Mouse (Mus musculus): ENCODE data around the gene Ubqln3.

Gene Ubqln3

DNA sequence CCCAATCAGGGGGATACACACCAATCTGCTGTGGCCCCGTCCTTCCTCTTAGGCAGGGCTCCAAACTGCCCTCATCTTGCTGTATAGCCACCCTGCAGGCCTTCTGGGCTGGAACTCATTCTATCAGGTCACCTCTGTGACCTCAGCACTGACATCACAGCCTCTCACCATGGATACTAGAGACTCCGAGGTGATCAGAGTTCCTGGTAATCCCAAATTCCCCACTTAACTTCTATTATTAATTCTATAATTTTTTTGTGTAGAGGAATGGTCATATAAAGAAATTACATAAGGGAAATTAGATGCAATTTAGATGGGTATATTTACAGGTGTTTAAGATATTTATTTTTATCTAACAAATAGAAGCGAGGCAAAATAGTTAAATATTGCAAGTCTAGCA lies at the start of gene Ubqln3:
Gene Ubqln3, minus strand, starts transcription at position 101 of the 400 bp plus-strand sequence.
- no peak for DNase-seq (ENCODE audit: low read depth in 1 of 2, low spot score in 2 of 2)

DNA sequence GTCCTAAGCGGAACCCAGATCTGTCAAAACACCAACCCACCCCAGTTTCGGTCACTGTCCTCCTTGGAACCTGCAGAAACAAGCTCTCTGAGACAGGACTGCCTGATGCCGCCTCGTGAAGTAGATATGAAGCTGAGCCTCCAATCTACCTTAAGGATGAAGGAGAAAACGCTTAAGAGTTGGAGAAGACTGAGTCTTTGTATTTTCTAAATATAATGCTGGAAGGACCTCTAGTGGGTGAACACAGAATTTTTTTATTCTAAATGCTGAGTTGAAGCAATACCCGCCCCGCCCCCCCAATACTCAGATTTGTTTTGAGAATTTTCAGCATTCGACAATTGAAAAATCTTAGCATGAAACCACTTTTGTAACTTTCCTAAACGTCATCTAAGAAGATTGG lies 48.2 kb upstream of the Ubqln3 start:
- DNase-seq (ENCODE audit: low read depth in 1 of 2, low spot score in 2 of 2) = no peak

DNA sequence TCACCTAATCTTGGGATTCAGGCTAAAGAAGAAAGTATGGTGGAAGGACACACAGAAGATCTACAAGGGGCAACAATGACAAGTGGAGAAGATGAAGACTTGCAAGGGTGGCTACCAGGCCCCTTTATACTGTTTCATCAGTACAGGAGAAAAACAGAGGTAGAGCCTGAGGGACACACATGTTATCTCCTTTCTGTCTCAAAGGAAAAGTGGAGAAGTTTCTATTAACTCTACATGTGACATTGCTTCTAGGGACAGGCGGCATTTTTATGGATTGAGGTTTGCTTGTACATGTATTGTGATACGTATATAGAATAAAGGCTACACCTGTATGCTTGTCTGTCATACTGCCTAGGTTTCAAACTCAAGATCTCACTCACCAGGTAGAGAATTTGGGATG lies 40.2 kb upstream of the Ubqln3 start, which contains the start of gene Olfr648:
Gene Olfr648, minus strand, starts transcription at position 101 of the 400 bp plus-strand sequence.
- DNase-seq (ENCODE audit: low read depth in 1 of 2, low spot score in 2 of 2) = no peak

DNA sequence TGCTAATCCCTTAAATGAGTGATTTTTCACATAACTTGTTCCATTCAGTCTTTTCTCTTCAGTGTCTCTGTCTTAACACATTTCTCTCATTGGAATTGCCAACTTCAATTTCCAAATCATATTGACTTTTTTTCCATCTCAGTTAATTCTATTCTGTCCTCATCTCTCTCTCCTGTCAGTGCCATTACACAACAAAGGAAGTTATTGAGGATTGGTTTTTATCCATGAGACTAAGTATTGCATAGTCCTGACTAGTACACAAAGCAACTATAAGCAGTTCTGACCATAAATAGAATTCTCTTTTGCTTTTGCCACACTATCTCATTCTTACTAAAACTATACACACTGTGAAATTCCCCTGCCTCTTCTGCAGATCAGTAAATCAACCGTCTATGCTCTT lies 36.0 kb upstream of the Ubqln3 start:
- DNase-seq (ENCODE audit: low read depth in 1 of 2, low spot score in 2 of 2) = no peak

DNA sequence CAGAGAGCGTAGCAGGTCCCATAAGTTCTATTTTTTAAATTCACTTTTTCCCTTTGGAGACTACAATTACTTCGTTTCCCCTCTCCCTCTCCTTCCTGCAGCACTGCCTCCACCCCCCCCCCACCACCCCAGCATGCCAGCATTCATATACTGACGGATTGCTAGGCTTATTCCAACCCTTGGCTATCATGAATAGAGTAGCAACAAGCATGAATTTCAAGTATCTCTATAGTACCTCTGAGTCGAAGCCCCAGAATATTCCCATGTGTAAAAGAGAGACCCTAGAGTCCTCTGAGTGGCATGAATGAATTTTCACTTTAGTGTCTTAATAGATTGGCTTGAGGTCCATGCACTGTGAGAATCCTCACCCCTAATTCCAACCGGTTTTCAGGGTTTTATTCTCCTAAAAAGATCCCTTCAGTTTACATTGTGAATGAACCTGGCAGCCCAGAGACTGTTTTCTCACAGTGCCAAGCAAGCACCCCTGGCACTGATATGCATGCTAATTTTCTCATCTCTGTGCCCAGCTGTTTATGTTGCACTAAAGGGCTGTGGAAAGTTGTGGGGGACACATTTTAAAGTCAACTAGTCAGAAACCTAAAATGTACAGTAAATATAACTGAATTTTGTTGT lies 35.5 kb upstream of the Ubqln3 start:
- DNase-seq (ENCODE audit: low read depth in 1 of 2, low spot score in 2 of 2) = no peak

DNA sequence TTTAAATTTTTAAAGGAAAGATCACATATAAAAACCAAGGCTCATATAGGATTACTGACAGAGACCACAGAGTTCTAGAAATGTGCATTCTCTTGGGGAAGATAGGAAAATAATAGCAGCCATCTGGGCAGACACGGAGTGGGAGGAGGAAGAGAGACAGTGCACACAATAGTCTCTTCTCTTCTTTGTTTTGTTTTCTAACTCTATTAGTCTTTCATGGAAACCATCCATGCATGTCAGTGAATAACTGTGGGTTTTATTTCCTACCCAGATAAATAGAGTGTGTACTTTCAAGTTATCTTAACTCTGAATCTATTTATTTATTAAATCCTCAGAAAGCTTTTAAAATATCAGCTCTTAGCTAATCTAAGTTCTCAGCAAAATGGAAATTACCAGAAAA lies 32.0 kb upstream of the Ubqln3 start:
- DNase-seq (ENCODE audit: low read depth in 1 of 2, low spot score in 2 of 2) = no peak

DNA sequence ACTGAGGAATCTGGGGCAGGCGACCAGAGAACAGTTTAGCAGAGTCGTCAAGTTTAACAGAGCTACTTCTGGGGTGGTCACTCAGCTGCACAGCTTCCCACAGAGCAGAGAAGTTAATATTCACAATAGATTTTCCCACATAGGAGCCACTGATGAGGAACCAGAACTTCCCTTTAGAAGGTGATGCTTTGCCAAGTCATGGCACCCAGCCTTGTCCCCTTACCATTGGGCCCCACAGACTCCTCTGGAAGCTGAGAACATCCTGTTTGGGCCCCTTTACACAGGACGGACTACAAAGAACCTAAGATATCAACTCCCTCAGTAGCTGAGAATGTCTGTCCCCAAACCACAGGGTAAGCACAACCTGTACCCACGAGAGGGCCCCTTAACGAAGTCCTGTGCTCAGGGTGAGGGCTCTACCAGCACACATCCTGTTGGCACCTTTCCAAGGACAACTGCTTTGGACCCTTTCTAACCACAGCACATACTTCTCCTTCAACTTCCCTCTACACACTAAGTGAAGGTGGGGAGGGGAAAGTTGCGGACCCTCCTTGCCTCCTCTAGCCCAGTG lies 26.6 kb upstream of the Ubqln3 start:
- no peak for DNase-seq (ENCODE audit: low read depth in 1 of 2, low spot score in 2 of 2)

DNA sequence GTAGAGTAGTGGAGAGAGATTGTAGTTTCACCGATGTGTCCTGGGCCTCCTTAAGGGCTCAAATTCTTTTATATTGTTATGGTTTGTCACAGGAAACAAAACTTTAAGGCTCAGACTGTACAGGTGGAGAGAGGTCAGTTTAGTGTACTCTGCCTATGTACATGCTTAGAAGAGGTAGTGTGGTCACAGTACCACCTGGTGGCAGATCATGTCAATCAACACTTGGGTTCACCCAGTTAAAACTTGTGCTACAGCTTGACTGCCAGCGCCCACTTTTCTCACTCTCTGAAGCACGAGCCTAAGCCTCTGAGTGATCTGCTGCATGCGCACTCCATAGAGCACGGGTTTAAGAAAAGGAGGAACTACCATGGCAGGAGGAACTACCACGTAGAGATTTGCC lies 24.0 kb upstream of the Ubqln3 start:
- no peak for DNase-seq (ENCODE audit: low read depth in 1 of 2, low spot score in 2 of 2)

DNA sequence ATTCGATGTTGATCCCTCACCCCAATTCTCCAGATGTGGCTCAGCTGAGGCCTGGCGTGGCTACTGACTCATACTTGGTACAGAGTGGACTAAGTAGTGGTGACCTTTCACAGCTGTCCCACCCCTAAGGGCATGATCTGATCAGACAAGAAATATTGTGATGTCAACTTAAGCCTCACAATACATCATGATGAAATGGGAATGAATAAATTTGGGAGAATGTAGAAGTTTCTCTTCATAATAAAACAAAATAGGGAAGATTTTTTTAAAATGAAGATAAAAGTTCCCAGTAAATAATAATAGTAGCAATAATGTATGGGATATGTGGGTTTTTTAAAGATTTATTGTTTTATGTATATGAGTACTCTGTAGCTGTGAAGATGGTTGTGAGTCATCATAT lies 7.4 kb upstream of the Ubqln3 start, which contains the start of gene Ubqlnl:
Gene Ubqlnl, minus strand, starts transcription at position 101 of the 400 bp plus-strand sequence.
- no peak for DNase-seq (ENCODE audit: low read depth in 1 of 2, low spot score in 2 of 2)

DNA sequence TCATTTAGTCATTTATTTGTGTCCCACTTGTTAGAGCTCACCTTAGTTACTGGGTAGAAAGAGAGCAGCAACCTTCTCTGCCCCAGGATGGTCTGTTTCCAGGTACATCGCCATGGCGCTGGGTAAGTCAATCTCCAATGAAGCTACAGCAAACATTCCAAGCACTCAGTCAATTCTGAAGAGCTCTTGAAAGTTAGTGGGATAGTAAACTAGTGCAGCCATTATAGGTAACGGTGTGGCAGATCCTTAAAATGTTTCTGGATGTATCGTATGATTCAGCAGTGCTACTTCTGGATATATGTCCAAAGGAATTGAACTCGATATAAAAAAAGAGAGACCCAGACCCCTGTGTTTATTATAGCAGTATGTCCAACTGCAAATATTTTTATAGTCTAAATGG lies 5.8 kb downstream of the Ubqln3 start, which contains the start of gene Olfr643:
Gene Olfr643, minus strand, starts transcription at position 101 of the 400 bp plus-strand sequence.
- DNase-seq (ENCODE audit: low read depth in 1 of 2, low spot score in 2 of 2) = no peak

DNA sequence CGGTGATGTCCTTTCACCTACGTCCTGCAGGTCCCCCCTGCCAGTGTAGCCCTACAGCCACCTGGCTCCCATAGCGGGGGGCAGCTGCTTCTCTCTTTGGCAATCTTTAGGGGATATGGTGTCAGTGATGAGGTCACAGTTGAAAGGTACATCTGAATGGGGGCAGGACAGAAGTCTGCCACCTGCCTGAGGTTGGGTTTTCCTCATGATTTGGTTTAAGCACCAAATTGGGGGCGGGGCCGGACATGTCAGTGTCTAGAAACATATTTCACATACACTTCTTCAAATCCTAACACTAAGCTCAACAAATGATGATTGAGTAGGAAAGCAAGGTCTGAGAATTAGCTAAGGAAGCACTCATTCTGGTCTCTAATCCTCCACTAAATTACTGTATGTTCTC lies 13.4 kb downstream of the Ubqln3 start, which contains the start of gene Ubqln5:
Gene Ubqln5, minus strand, starts transcription at position 101 of the 400 bp plus-strand sequence.
- DNase-seq (ENCODE audit: low read depth in 1 of 2, low spot score in 2 of 2) = no peak

DNA sequence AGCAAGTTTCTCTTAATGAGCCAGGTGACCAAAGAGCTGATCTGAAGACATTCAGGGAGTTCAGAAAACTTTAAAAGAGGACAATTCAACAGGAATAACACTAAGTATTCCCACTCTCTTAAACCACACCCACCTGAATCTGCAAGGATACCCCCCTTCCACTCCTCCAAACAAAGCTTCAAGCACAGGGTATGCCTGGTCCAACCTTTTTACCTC lies 38.4 kb downstream of the Ubqln3 start, which contains the start of gene Olfr646:
Gene Olfr646, plus strand, starts transcription at position 117 of the 216 bp plus-strand sequence.
- DNase-seq (ENCODE audit: low read depth in 1 of 2, low spot score in 2 of 2) = no peak

DNA sequence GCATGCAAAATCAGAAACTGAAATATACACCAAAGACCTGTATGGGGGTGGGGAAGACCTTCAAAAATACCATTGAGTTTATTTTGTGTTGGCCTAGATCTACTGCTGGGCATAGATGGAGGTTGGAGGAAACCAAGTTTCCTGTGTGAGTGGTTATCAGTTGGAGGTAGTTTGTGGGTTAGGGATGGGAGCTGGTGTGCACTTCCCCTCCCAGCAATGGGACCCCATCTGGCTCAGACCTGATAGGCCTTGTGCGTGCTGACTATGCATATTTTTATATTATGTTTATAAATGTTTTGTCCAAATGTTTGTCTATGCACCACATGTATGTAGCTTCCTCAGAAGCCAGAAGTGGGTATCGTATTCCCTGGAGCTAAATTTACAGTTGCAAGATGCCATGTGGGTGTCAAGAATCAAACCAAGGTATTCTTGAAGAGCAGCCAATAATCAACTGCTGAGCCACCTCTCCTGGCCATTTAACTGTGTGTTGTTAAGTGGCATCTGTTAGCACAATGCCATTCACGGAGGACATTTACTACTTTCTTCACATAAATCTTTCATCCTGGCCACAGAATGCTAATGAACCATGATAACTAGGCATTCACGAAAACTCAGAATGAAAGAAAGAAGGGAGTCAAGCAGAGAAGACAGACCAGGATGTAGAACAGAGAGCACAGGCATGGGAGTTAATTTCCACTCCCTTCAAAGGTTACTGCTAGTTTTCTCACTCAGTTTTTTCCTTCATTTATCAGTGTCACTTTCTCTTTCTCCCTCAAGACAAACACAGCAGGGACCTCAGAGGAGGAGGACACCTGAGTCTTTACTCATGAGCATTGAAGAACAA lies 38.9 kb downstream of the Ubqln3 start:
- no peak for DNase-seq (ENCODE audit: low read depth in 1 of 2, low spot score in 2 of 2)
